ENCODE assay signal across 28 mouse cellular contexts in genomic region chr14:79242386-79242720, GRCm38 (mm10). TPM values are rescaled to one million over a fixed set of nuclear protein-coding genes. Genes with fewer than 3 reads are reported as not detected.
DNase-seq lines count a peak whose midpoint lies in the region; TF ChIP-seq lines count a peak whose summit lies in the region.
"Had no signal": no experiment of that assay in that cellular context is flagged by ENCODE, and none has a peak within 500 bp of the region (broad histone marks: within the 10 kb centered on the region; RNA-seq: fewer than 3 reads in every experiment).

No protein-coding gene starts in this region.

- no peak for TF ChIP-seq CTCF in heart, adult 2 months (IDR thresholded peaks at IDR 0.05)
- no peak for TF ChIP-seq CTCF in thymus, adult 2 months (IDR thresholded peaks at IDR 0.05; ENCODE audit: borderline replicate concordance, control insufficient read depth, extremely low read depth, insufficient read depth, low read length, poor library complexity)

- no peak for TF ChIP-seq POLR2A in heart, adult 2 months (IDR thresholded peaks at IDR 0.05; ENCODE audit: insufficient read depth, low read depth, low read length)
- no peak for TF ChIP-seq POLR2A in thymus, adult 2 months (IDR thresholded peaks at IDR 0.05; ENCODE audit: control insufficient read depth, extremely low read depth, insufficient read depth, low read length, poor library complexity)

- TF ChIP-seq EP300 in heart, adult 2 months (IDR thresholded peaks at IDR 0.05; ENCODE audit: insufficient read depth, low read depth, low read length), result no peak

- no peak overlapping the region for H3K27ac ChIP-seq in heart, embryonic 10.5 days
- H3K27ac ChIP-seq in heart, adult 2 months, result no peak overlapping the region
- peak overlapping the region; percentile 62; the same call in 1 of the 2 replicates for H3K27ac ChIP-seq in thymus, adult 2 months (ENCODE audit: control insufficient read depth, insufficient read depth, low read length)
- H3K27ac ChIP-seq: embryonic facial prominence, embryonic 13.5 days; embryonic facial prominence, embryonic 15.5 days; forebrain, embryonic 10.5 days; forebrain, embryonic 12.5 days had no signal

- H3K79me2 ChIP-seq in heart, adult 2 months (replicated peaks; ENCODE audit: control insufficient read depth, insufficient read depth, low read length), result no peaks in the 10 kb centered on the region

- H3K9ac ChIP-seq in heart, adult 2 months (ENCODE audit: low read depth, low read length), result no peak overlapping the region
- H3K9ac ChIP-seq: embryonic facial prominence, embryonic 13.5 days; embryonic facial prominence, embryonic 15.5 days; forebrain, embryonic 12.5 days had no signal

- H3K4me3 ChIP-seq in heart, embryonic 10.5 days, result no peak overlapping the region
- no peak overlapping the region for H3K4me3 ChIP-seq in heart, adult 2 months
- no peak overlapping the region for H3K4me3 ChIP-seq in thymus, adult 2 months (ENCODE audit: control insufficient read depth, insufficient read depth, low read length)
- H3K4me3 ChIP-seq: embryonic facial prominence, embryonic 13.5 days; embryonic facial prominence, embryonic 15.5 days; erythroblast, embryonic 14.5 days; forebrain, embryonic 10.5 days; forebrain, embryonic 12.5 days had no signal

- peaks cover 23% of the 10 kb centered on the region for H3K4me1 ChIP-seq in heart, embryonic 10.5 days
- H3K4me1 ChIP-seq in heart, adult 2 months (ENCODE audit: control insufficient read depth, insufficient read depth, low read length), result no peaks in the 10 kb centered on the region
- peaks cover 52% of the 10 kb centered on the region for H3K4me1 ChIP-seq in thymus, adult 2 months (replicated peaks; ENCODE audit: control insufficient read depth, insufficient read depth, low read length)
- H3K4me1 ChIP-seq: embryonic facial prominence, embryonic 15.5 days had no signal

- H3K27me3 ChIP-seq in heart, embryonic 10.5 days (ENCODE audit: insufficient read depth, poor library complexity, severe bottlenecking), result peaks cover 11% of the 10 kb centered on the region; the same call in 1 of the 2 replicates
- no peaks in the 10 kb centered on the region for H3K27me3 ChIP-seq in heart, adult 2 months (ENCODE audit: control insufficient read depth, insufficient read depth, low read length)
- H3K27me3 ChIP-seq in thymus, adult 2 months (ENCODE audit: control insufficient read depth, insufficient read depth, low read length), result no peaks in the 10 kb centered on the region
- H3K27me3 ChIP-seq: embryonic facial prominence, embryonic 13.5 days; embryonic facial prominence, embryonic 15.5 days; forebrain, embryonic 12.5 days had no signal

- intact Hi-C loops in heart, adult 2 months (cut with DNase I), result no loop called here

- H3K36me3 ChIP-seq in heart, embryonic 10.5 days, result 0 out of 2 replicates have a peak, but pooled peaks cover 2% of the 10 kb centered on the region
- H3K36me3 ChIP-seq in heart, adult 2 months (ENCODE audit: control insufficient read depth, insufficient read depth, low read length), result no peaks in the 10 kb centered on the region
- H3K36me3 ChIP-seq in thymus, adult 2 months (ENCODE audit: control insufficient read depth, insufficient read depth, low read length), result no peaks in the 10 kb centered on the region
- H3K36me3 ChIP-seq: embryonic facial prominence, embryonic 13.5 days; embryonic facial prominence, embryonic 15.5 days; forebrain, embryonic 10.5 days; forebrain, embryonic 12.5 days had no signal

- peak; percentile 38 for DNase-seq in adrenal gland, adult 8-10 months
- no peak for DNase-seq in adrenal gland, adult 18-20 months (ENCODE audit: low spot score in 2 of 2)
- peak; percentile 56 for DNase-seq in heart, embryonic 10.5 days (ENCODE audit: low spot score)
- DNase-seq in heart, adult 2 months, result no peak
- DNase-seq in thymus, adult 2 months, result no peak
- DNase-seq in thymus, postnatal 4 days, result no peak
- DNase-seq: cerebellum, adult 11 months; cerebellum, adult 18-20 months; cerebellum, adult 8-10 months; cerebellum, adult 9-11 months; cerebellum, postnatal 14 days; cerebellum, postnatal 36 days; embryo, embryonic 11 days had no signal

- no peaks in the 10 kb centered on the region for H3K9me3 ChIP-seq in heart, embryonic 10.5 days
- H3K9me3 ChIP-seq: embryonic facial prominence, embryonic 13.5 days; embryonic facial prominence, embryonic 15.5 days had no signal

RNA-seq across cellular contexts. Expression of gene Zfp957, which starts 4.8 kb away (rescaled TPM):
- total RNA-seq in adrenal gland, adult 8-10 months (2022), result under 1 TPM in 1 of 4 experiments, not detected in 3; 0.12 TPM
- not detected for total RNA-seq in adrenal gland, adult 18-20 months (2021)
- 0.06 TPM in 1 of 2 replicates, not detected in the other for polyA plus RNA-seq in heart, embryonic 10.5 days (2016; fragmentation: Nextera tagmentation; extraction: Ambion mirVana)
- total RNA-seq in heart, adult 2 months (2021), result not detected
- not detected in 2 replicates for polyA plus RNA-seq in heart, adult 2 months (2012; rRNA removed)
- not detected in 2 replicates for polyA plus RNA-seq in thymus, adult 2 months (2012; rRNA removed)
- total RNA-seq: adrenal gland, postnatal 4 days; common myeloid progenitor, adult 5-6 weeks; ES-E14; MEL had no signal
- polyA plus RNA-seq: brain, embryonic 14.5 days; C2C12; embryonic facial prominence, embryonic 11.5 days; embryonic facial prominence, embryonic 13.5 days; embryonic facial prominence, embryonic 15.5 days; erythroblast, embryonic 14.5 days; forebrain, embryonic 10.5 days; forebrain, embryonic 12.5 days; forebrain, embryonic 14.5 days; forebrain, embryonic 16.5 days; frontal cortex, adult 2 months had no signal

RNA-seq across cellular contexts. Expression of gene Rgcc, which starts 59.1 kb away (rescaled TPM):
- total RNA-seq in adrenal gland, adult 8-10 months (2022), result 100 to 1,000 TPM in 3 of 4 experiments, 10 to 100 TPM in 1; 88.1 to 240 (median 162) TPM
- total RNA-seq in adrenal gland, adult 18-20 months (2021), result 100 to 1,000 TPM; 152 to 273 TPM
- 16.0 and 17.0 TPM in 2 replicates for polyA plus RNA-seq in heart, embryonic 10.5 days (2016; fragmentation: Nextera tagmentation; extraction: Ambion mirVana)
- total RNA-seq in heart, adult 2 months (2021), result 100 to 1,000 TPM in 1 of 2 experiments, 10 to 100 TPM in 1; 66.4 to 116 TPM
- polyA plus RNA-seq in heart, adult 2 months (2012; rRNA removed), result 91.8 and 124 TPM in 2 replicates
- 880 and 889 TPM in 2 replicates for polyA plus RNA-seq in thymus, adult 2 months (2012; rRNA removed)

Comparison
In these comparisons a context has a peak if more than half of its experiments do, and no peak if none do; other contexts are left out.
1. DNase-seq: peak in adrenal gland, adult 8-10 months (single experiment) and heart, embryonic 10.5 days (single experiment); none in adrenal gland, adult 18-20 months (0 of 2), heart, adult 2 months (0 of 2), thymus, adult 2 months (single experiment) and thymus, postnatal 4 days (single experiment).